Mouse (Mus musculus) lung, embryonic 14.5 days (tissue): ENCODE data around the gene Krt42. TPM values are rescaled to one million over a fixed set of nuclear protein-coding genes. Genes with fewer than 3 reads are reported as not detected.

Source experiments
- ATAC-seq: fragments of 200-750 bp; cut with Nextera tagmentation; 2 replicates; pipeline ENCODE4 v1.8.0; 2017; ENCODE audit warnings: mild to moderate bottlenecking, moderate TSS enrichment, moderate library complexity; ENCODE audit not compliant: insufficient read depth
- DNase-seq: peaks from one replicate; pipeline ENCODE4 v3.0.0-alpha.2; 2015
- H3K27ac ChIP-seq: fragments of 300-500 bp; sonication (generic); 2 replicates; pipeline ENCODE4 v1.5.1; 2014; ENCODE audit warnings: low read depth, mild to moderate bottlenecking, moderate library complexity
- H3K27me3 ChIP-seq: fragments of 300-500 bp; sonication (generic); 2 replicates; pipeline ENCODE4 v1.6.1; 2014; ENCODE audit warnings: low read length, control low read depth; ENCODE audit not compliant: insufficient read depth
- H3K36me3 ChIP-seq: fragments of 300-500 bp; sonication (generic); 2 replicates; pipeline ENCODE4 v1.6.1; 2014; ENCODE audit warnings: control low read depth; ENCODE audit not compliant: insufficient read depth
- H3K4me1 ChIP-seq: fragments of 300-500 bp; sonication (generic); 2 replicates; pipeline ENCODE4 v1.6.1; 2014; ENCODE audit warnings: antibody characterized with exemption, control low read depth; ENCODE audit not compliant: insufficient read depth
- H3K4me2 ChIP-seq: fragments of 300-500 bp; sonication (generic); 2 replicates; pipeline ENCODE4 v1.6.1; 2014; ENCODE audit warnings: mild to moderate bottlenecking
- H3K4me3 ChIP-seq: fragments of 300-500 bp; sonication (generic); 2 replicates; pipeline ENCODE4 v1.5.1; 2014; ENCODE audit warnings: low read depth, low read length
- H3K9ac ChIP-seq: fragments of 300-500 bp; sonication (generic); 2 replicates; pipeline ENCODE4 v1.6.1; 2014
- H3K9me3 ChIP-seq: fragments of 300-500 bp; sonication (generic); 2 replicates; pipeline ENCODE4 v1.6.1; 2016; ENCODE audit warnings: low read depth, low read length, control low read depth
- CTCF ChIP-seq: IDR thresholded peaks from 2 replicates; pipeline ENCODE4 v1.5.1; 2016; ENCODE audit warnings: antibody characterized with exemption, low read depth
- WGBS: fragments of 180-500 bp; shearing (Covaris S2); extraction: QIAGEN DNeasy Blood & Tissue Kit; methylation state at CpG from one replicate; pipeline ENCODE4 v1.1.7; 2014; 5-methylcytosine and 5-hydroxymethylcytosine counted together
- polyA plus RNA-seq: library from polyadenylated mRNA; unstranded; fragments of >200 nt; fragmentation: Nextera tagmentation; extraction: Ambion mirVana; gene quantifications from 2 replicates; pipeline ENCODE4 v1.2.1, GENCODE M21; 2014

The Krt42 gene
- polyA plus RNA-seq, 1 experiment from 2014 or later = not detected

GRCm38 (mm10) chr11:100307900-100308299 lies 38.2 kb upstream of the Krt42 start:
- TF ChIP-seq CTCF = no peak
- Histone ChIP-seq H3K4me3 (no peak overlapping the region), H3K9me3 (no peaks in the 10 kb centered on the region), H3K9ac (no peak overlapping the region), H3K4me2 (no peak overlapping the region), H3K36me3 (no peaks in the 10 kb centered on the region), H3K4me1 (no peaks in the 10 kb centered on the region), H3K27me3 (no peaks in the 10 kb centered on the region), H3K27ac (no peak overlapping the region)
- no peak for DNase-seq
- WGBS = 86% methylated on average over 5 of the region's 5 CpGs
- ATAC-seq = no peak

DNA sequence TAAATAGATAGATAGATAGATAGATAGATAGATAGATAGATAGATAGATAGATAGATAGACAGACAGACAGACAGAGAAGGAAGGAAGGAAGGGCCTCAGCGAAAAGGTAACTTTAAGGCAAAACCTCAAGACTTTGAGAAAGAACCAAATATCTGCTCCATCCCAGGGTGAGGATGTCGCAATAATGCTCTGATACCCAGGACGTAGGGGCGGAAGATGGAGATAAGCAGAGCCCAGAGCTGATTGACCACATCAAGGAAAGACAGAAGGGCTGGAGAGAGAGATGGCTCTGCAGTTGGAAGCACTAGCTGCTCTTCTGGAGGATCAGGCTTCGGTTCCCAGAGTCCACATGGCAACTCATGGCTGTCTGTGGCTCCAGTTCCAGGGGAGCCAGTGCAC lies 31.6 kb upstream of the Krt42 start:
- H3K9ac ChIP-seq = no peak overlapping the region
- no peak for TF ChIP-seq CTCF
- H3K4me3 ChIP-seq = no peak overlapping the region
- ATAC-seq (no peak), DNase-seq (no peak)
- no peaks in the 10 kb centered on the region for H3K36me3 ChIP-seq
- no peak overlapping the region for H3K4me2 ChIP-seq
- H3K27ac ChIP-seq = no peak overlapping the region
- H3K4me1 ChIP-seq = no peaks in the 10 kb centered on the region
- WGBS = 84% methylated on average over 5 of the region's 5 CpGs
- H3K27me3 ChIP-seq = no peaks in the 10 kb centered on the region
- H3K9me3 ChIP-seq = no peaks in the 10 kb centered on the region

DNA sequence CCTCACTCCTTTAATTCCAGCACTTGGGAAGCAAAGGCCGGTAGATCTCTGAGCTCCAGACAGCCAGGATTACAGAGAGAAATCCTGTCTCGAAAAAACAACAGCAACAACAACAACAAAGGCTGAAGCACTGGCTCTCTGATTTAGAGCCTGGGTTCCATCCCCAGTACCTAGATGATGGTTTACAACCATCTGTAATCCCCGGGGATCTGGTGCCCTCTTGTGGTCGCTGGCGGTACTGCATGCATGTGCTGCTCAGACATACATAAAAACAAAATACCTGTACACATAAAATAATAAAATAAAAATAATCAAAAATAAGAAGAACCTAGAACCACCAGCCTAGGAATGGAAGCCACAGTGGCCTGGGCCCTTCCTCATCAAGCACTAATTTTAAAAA lies 30.6 kb upstream of the Krt42 start:
- DNase-seq = peak; percentile 83
- no peak overlapping the region for H3K27ac ChIP-seq
- peak; percentile 94 for TF ChIP-seq CTCF
- no peak overlapping the region for H3K9ac ChIP-seq
- H3K36me3 ChIP-seq = no peaks in the 10 kb centered on the region
- H3K27me3 ChIP-seq = no peaks in the 10 kb centered on the region
- no peaks in the 10 kb centered on the region for H3K9me3 ChIP-seq
- no peak for ATAC-seq
- H3K4me2 ChIP-seq = no peak overlapping the region
- WGBS = 6% methylated on average over 5 of the region's 5 CpGs
- no peaks in the 10 kb centered on the region for H3K4me1 ChIP-seq
- H3K4me3 ChIP-seq = no peak overlapping the region

DNA sequence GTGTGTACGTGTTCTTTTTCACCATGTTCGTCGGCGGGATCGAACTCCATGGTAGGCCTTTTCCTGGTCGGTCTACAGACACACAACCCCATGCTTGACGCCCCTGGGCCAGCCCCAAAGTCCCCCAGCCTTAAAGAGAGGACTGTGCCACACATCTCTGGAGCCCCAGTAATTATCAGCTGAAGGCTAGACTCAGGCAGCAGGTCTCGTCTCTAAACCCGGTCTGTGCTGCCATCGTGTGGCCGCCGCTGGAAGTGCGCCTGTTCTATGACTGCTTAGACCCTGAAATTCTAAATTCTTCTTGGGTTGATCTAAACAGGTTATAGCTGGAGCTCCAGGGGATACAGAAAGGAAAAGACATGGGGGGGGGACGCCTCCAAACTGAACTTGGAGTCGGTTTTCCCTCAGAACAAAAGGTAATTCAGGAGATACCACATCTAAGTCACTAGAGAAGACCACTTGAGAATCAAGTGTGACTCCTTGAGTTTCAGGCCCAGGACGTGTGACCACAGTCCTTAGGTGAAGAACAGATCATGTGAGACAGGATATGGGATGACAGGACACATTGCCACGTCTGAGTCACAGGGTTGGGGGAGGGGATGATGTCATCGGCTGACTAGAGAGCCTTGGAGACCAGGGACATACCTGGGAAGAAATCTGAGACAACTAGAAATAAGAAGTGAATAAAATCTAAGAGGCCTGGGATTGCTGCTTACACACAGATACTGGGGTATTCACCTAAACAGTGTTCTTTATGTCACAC lies 28.8 kb upstream of the Krt42 start:
- H3K4me3 ChIP-seq = no peak overlapping the region
- no peaks in the 10 kb centered on the region for H3K4me1 ChIP-seq
- H3K27me3 ChIP-seq = no peaks in the 10 kb centered on the region
- H3K9ac ChIP-seq = no peak overlapping the region
- 20% methylated on average over 18 of the region's 18 CpGs for WGBS
- no peaks in the 10 kb centered on the region for H3K36me3 ChIP-seq
- DNase-seq (peak; percentile 89), ATAC-seq (peak; percentile 59; the same call in 1 of the 2 replicates)
- H3K4me2 ChIP-seq = peak overlapping the region; percentile 47
- H3K27ac ChIP-seq = no peak overlapping the region
- peak; percentile 92 for TF ChIP-seq CTCF
- no peaks in the 10 kb centered on the region for H3K9me3 ChIP-seq

DNA sequence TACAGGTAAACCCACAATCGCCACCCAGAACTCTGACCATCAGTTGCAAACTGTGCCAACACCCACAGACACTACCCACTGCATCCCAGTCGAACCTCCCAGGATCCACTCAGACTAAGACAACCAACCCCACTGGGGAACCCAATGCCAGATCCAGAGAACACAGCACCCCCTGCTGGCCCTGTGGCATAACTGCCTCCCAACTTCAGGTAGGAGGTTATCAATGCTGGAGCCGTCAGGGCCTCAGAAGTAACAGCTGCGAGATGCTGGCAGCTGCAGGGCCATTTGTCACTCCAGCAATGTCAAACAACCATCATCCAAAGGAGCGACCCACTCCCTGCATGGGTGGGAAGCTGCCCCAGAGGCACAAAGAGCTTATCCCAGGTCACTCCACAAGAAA lies 28.1 kb upstream of the Krt42 start:
- Histone ChIP-seq H3K27ac (no peak overlapping the region), H3K27me3 (no peaks in the 10 kb centered on the region), H3K4me1 (no peaks in the 10 kb centered on the region), H3K4me3 (no peak overlapping the region), H3K36me3 (no peaks in the 10 kb centered on the region), H3K9ac (no peak overlapping the region), H3K4me2 (peak overlapping the region; percentile 47), H3K9me3 (no peaks in the 10 kb centered on the region)
- no peak for DNase-seq
- peak; percentile 60 for TF ChIP-seq CTCF
- no peak for ATAC-seq
- WGBS = 24% methylated on average over 5 of the region's 5 CpGs

DNA sequence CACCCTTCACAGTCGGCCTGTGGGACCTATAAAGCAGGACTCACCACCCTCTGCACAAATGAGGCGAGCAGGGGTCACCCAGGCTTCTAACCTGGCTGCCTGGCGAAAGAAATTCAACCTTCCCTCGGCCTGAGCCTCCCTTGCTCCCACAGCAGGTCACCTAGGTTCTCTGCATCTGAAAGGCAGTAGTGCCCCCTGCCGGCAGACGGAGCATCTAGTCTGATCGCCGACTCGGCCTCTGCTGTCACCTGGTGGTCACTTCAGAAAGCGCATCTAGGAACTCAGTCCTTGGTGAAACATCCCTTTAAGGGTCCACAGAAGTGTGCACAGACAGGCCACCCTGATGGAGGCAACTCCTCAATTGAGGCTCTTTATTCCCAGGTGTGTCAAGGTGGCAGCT lies 25.6 kb upstream of the Krt42 start:
- Histone ChIP-seq H3K36me3 (no peaks in the 10 kb centered on the region), H3K4me3 (no peak overlapping the region), H3K9me3 (no peaks in the 10 kb centered on the region), H3K27ac (no peak overlapping the region), H3K9ac (no peak overlapping the region), H3K4me1 (0 out of 2 replicates have a peak, but pooled peaks cover 6% of the 10 kb centered on the region), H3K27me3 (no peaks in the 10 kb centered on the region), H3K4me2 (no peak overlapping the region)
- DNase-seq (peak; percentile 94), ATAC-seq (no peak; the same call in 1 of the 2 replicates)
- peak; percentile 100 for TF ChIP-seq CTCF
- 6% methylated on average over 10 of the region's 10 CpGs for WGBS

DNA sequence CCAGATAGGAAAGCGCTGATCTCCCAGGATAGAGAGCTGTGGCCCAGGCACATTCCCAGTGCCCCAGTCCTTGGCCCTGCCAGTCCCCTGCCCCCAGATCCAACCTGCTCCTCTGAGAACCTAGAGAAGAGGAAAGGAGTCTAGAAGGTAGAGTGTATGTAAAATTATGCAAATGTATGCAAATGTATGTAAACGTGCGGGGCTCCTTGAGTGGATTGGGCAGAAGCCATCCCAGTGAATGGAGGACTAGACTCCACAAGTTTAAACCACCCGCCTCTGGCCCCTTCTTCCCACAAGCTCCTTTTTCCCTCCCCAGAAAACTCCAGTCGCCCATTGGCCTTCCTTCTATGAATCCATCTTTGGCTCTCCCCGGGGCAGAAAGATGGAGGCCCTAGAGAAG lies 23.2 kb upstream of the Krt42 start:
- Histone ChIP-seq H3K9ac (no peak overlapping the region), H3K36me3 (no peaks in the 10 kb centered on the region), H3K9me3 (no peaks in the 10 kb centered on the region), H3K27me3 (no peaks in the 10 kb centered on the region), H3K27ac (no peak overlapping the region), H3K4me2 (no peak overlapping the region), H3K4me3 (no peak overlapping the region), H3K4me1 (0 out of 2 replicates have a peak, but pooled peaks cover 6% of the 10 kb centered on the region)
- DNase-seq = no peak
- WGBS = 62% methylated on average over 6 of the region's 6 CpGs
- no peak for ATAC-seq
- no peak for TF ChIP-seq CTCF
